Mouse (Mus musculus) spleen, postnatal 36 days (tissue): ENCODE data around the gene Hnrnph1.
"Not testable (repeated sequence)": the region's sequence is repeated elsewhere in the genome, so short reads cannot be mapped to it uniquely, and the experiment has no call there.

Experiments used
- DNase-seq, 2 experiments: peaks; one replicate each; pipeline ENCODE4 v3.0.0; 2022; ENCODE audit warnings: low spot score in 2 of 2, mixed read lengths in 1 of 2

Gene Hnrnph1

GRCm38 (mm10) chr11:50376911-50377891, at the start of gene Hnrnph1:
Hnrnph1 (plus strand) TSS chr11:50376990.
- peak; percentile 97 for DNase-seq

DNA sequence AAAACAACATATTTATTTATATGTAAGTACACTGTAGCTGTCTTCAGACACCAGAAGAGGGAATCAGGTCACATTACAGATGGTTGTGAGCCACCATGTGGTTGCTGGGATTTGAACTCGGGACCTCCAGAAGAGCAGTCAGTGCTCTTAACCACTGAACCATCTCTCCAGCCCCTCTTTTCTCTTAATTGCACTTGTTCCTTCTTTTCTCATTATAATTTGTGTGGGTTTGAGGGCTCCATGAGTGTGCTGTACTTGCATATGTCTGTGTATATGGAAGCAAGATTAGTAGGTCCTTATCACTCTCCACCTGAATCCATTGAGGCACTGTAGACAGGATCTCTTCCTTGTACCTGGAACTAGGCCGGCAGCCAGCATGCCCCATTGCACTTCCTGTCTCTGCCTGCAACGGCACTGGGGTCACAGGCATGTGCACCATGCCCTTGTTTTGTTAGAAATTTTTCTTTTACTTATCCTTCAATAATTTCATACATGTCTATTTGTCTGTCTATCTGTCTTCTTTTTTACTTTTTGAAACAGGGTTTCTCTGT, 48.6 kb upstream of the Hnrnph1 start:
- DNase-seq, result no peak

DNA sequence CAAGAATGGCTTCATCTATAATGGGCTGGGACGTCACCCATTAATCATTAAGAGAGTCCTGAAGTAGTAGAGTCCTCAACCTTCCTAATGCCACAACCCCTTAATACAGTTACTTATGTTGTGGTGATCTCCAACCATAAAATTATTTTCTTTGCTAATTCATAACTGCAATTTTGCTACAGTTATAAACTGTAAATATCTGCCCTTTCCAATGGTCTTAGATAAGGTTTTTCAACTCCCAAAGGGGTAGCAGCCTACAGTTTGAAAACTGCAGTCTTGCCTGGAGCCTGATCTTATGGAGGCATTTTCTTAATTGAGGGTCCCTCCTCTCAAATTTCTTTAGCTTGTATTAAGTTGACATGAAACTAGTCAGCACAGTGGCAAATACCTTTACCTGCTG, 47.4 kb upstream of the Hnrnph1 start:
- no peak for DNase-seq

DNA sequence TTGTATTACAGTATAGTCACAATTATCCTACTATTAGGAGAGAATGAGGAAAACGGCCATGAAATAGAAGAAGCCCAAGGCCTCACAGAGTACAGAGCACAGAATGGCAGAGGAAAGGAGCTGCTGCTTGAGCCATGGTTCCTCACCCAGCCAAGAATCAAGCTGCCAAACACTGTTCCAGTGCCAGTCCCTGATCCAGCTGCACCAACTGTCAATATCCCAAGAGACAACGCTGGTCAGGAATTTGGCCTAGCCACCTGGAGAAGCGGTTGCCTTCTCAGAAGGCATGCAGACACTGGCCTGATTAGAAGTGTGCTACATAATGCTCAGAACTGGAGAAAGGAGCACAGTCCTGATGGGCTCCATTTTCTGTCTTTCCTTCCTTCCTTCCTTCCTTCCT, 43.6 kb upstream of the Hnrnph1 start:
- DNase-seq, result no peak

- no peak for DNase-seq
These were observed 40.7 kb upstream of the Hnrnph1 start for GRCm38 (mm10) chr11:50336126-50336525.

DNA sequence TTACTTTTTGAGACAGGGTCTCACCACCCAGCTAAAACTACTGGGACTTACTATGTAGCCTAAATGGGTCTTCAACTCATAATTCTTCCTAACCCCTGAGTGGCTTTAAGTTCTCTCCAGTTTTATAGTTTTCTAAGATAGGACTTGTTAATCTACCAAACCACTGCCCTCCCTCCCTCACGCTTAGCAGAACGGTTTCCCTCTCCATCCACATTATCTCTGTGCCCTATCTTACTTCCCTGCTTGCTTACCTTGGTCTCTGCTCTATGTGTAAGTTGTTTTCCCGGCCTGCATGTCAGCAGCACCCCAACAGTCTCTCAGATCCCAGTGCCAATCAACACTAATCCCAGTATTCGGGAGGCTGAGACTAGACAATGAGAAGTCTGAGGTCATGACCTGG, 39.9 kb upstream of the Hnrnph1 start:
- DNase-seq, result no peak

DNA sequence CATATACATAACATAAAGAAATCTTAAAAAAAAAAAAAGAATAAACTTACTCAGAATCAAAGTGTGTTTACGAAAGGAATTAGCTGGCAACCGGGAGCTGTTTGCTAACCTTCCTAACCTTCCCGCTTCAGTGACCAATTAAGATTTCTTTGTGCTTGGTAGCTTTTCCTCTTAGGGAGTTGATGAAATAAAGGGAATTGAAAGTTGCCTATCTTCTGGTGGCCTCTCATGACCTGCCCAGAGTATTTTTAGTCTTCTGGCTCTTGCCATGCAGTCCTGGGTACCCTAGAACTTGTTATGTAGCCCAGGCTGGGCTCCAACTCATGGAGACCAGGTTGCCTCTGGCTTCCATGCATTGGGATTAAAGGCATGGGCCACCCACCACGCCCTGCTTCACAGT, 31.3 kb upstream of the Hnrnph1 start:
- DNase-seq, result no peak

GRCm38 (mm10) chr11:50346256-50347032, 30.3 kb upstream of the Hnrnph1 start:
- DNase-seq, result no peak

DNA sequence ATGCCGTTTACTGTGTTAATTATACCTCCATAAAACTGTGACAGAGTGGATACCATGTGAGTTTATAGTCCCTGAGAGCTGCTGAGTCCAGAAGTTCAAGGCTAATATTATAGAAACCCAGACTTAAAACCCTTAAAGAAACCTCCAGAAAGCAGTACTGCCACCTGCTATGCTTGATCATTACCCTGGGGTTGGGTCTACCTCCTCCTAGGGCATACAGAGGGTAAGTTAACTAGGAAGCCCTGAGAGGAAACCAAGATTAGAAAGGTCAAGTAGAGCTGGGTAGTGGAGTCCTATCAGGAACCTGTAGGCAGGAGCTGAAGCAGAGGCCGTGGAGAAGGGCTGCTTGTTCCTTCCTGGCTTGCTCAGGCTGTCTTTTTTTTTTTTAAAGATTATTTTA, 24.6 kb upstream of the Hnrnph1 start:
- no peak for DNase-seq

- no peak for DNase-seq
These were observed 22.6 kb upstream of the Hnrnph1 start, which contains the start of gene Cby3 for GRCm38 (mm10) chr11:50354162-50354561. Cby3 (plus strand) TSS chr11:50354462.

GRCm38 (mm10) chr11:50354851-50355250, 21.9 kb upstream of the Hnrnph1 start:
- no peak for DNase-seq

DNA sequence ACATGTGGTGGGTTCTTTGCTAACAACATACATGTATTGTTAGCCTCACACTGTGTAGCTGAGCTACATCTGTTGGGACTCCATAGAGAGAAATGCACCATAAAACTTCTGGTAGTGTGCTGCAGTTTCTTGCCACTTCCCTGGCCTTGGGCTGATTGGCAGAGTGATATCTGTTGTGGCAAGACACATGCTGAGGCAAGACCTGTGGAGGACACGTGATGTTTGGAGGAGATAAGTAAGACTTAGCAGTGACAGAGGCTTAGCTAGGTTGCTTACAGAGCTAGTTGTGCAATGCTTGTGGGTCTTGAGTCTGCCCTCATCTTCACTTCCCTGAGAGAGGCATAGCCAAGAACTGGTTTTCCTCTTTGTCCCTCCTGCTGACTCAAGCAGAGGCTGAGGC, 21.4 kb upstream of the Hnrnph1 start:
- no peak for DNase-seq

GRCm38 (mm10) chr11:50358950-50359861, 17.6 kb upstream of the Hnrnph1 start:
- DNase-seq, result peak in 1 of 2 experiments; percentile 3

DNA sequence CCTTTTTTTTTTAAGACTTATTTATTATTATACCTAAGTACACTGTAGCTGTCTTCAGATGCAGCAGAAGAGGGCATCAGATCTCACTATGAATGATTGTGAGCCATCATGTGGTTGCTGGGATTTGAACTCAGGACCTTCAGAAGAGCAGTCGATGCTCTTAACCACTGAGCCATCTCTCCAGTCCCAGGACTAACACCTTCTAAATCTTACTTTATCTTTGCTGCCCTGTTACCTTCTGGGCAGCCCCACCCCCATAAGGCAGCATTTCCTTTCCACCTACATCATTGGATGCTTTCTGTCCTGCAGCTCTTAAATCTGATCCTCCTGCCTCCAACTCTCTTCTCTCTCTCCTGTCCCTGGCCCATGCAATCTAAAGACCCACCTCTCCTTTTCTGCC, 15.5 kb upstream of the Hnrnph1 start:
- DNase-seq, result not testable (repeated sequence)

DNA sequence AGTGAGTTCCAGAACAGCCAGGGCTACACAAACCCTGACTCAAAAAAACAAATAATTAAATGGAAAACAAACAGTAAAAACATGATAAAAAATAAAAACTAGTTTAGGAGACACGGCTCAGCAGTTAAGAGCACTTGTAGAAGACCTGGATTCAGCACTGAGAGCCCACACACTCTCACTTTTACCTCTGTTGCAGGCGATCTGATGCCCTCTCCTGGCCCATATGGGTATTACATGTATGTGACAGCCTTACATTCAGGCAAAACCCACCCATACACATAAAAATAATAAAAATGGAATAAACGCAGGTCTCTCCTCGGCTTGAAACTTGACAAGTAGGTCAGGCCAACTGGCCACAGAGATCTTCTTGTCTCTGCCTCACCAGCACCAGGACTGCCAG, 12.2 kb upstream of the Hnrnph1 start:
- peak; percentile 67 to 78 for DNase-seq

- no peak for DNase-seq
These were observed 11.5 kb upstream of the Hnrnph1 start for GRCm38 (mm10) chr11:50365322-50365721.

- DNase-seq, result no peak
These were observed 9.3 kb upstream of the Hnrnph1 start for GRCm38 (mm10) chr11:50367531-50367930.

DNA sequence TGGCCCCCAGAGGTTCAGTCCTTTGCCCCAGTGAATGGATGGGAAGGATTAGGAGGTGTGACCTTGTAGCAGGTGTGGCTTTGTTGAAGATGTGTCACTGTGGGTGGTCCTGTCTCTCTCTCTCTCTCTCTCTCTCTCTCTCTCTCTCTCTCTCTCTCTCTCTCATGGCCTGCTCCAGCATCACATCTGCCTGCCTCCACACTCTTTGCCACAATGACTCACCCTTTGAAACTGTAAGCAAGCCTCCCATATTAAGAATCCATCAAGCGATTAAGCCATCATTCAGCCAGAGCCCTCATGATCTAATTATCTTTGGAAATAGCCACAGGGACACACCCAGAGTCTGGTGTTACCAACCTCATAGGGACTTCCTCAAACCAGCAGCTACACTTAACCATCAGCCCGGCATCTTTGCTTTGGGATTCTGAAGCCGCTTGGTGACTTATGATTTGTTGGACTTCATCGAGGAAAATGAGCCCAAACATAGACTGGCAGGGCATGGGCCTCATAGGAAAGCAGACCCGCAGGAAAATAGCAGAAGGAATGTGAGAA, 7.4 kb upstream of the Hnrnph1 start:
- DNase-seq, result no peak

DNA sequence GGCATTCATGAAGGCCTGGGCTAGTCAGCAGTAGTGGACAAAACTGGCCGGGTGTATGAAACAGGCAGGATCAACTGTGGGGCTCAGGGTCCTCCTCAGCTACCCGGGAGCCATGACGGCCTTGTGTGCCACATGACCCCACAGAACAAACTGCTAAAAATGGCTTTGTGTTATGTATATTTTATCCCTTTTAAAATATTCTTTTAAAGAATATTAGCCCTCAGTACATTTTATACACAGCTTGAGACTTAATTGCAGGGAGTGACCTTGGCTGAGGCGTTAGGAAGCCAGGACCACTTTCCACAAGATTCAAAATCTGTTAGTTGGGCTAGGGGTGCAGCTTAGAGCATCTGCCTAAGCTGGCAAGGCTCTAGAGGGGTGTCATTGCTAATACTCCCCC, 5.8 kb upstream of the Hnrnph1 start:
- no peak for DNase-seq

GRCm38 (mm10) chr11:50371399-50371841, 5.4 kb upstream of the Hnrnph1 start:
- peak; percentile 58 to 75 for DNase-seq

DNA sequence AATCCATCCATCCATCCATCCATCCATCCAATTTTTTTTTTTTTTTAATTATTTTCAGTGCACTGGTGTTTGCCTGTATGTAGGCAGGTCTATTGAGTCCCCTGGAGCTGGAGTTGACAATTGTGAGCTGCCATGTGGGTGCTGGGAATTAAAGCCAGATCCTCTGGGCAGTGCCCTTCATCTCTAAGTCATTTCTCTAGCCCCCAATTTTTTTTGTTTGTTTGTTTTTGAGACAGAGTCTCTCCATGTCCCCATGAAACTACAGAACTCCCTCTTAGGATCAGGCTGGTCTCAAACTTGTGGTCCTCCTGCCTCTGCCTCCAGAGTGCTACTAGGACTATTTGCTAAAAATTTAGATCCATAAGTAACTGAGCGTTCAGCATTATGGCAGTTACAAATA, 4.9 kb upstream of the Hnrnph1 start:
- no peak for DNase-seq
